Mouse (Mus musculus) liver, adult (tissue): ENCODE data around the gene Pakap.

ENCODE experiments used
- GATA4 ChIP-seq: IDR thresholded peaks from 2 replicates; pipeline ENCODE4 v1.6.1; 2014; ENCODE audit warnings: mild to moderate bottlenecking, low read length; ENCODE audit not compliant: insufficient replicate concordance

The Pakap gene

DNA sequence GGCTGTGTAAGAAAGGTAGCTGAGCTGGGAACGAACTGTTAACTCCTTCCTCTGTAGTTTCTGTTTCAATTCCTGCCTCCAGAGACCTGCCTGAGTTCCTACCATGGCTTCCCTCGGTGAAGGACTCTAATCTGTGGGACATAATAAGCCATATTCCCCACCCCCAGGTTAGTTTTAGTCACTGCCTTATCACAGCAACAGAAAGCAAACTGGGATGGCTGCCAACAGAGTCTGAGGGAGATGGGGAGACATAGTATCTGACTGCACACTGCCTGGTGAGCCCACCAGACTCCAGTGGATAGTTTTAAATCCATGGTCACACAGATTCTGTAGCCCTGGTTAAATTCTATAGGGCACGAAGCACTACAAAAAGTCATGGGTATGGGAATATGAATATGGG, 165.5 kb downstream of the Pakap start:
- no peak for TF ChIP-seq GATA4

DNA sequence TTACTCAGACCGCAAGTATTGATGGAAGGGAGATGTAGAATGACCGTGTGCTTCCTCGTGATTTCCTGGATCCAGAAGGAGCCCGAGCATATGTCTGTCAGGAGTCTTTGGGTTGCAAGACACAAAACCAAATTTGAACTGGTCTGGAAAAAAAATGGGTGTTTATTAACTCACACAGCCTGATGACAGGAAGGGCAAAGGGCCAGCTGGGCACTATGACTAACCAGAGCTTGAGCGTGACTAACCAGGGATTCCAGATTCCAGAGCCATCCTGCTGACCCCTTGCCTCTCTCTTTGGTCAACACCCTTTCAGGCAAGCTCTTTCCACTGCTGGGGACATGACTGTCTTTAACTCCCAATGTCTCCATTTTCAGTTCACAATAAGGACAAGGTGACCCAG, 167.4 kb downstream of the Pakap start:
- no peak for TF ChIP-seq GATA4

DNA sequence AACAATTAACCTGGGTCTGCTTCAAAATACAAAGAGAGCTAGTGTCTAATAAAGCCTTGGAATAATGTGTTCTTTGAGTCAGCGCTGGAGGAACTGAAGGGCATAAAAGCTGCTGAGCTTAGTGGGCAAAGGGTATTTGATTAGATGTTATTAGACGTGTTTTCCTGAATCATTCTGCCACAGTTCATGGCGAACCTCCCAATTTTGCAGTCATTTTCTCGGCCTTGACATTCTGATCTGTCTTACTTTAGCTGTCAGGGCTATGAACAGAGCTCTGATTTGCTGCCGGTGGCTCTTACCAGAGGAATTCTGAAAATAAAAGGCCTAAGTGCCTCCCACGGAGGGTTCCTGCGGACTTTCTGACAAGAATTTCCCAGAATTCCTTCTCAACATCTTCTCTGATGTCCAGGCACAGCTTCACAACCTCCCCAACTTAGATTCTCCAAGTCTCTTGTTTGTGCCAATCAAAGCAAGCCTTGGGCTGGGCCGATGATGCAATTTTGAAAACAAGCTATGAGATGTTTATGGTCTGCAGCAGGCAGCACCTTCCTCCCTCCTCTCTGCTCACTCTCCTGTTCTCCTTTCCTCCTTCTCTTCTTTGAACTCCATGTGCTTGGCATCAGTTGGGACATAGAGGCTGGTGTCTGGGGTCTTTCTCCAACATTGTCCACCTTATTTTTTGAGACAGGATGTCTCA, 171.0 kb downstream of the Pakap start:
- TF ChIP-seq GATA4, result no peak

DNA sequence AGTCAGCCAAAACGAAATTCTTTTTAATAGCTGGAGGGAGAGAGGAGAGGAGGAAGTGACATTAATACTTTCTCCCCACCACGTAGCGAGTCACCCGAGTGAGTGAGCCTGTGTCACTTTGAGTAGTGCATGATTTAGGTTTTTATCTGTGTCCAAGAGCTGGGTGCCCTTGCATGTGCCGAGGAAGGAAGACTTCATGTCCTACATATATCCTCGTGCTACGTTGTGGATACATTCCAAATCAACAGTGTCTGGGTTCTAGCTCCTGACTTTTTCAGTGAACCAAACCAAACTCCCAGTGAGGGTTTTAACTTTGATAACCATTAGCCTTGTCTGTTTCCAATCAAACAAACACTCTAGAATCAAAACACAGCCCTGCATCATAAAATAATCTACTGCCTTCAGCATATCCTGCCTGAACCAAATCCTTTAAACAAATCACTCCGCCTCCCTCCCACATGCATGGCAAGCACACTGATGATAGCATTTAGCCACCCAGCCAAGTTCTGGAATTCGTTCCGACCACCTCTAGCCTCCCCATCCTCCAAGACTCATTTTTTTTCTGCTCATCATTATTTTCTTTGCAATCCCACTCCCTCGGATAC, 175.4 kb downstream of the Pakap start:
- TF ChIP-seq GATA4, result no peak

DNA sequence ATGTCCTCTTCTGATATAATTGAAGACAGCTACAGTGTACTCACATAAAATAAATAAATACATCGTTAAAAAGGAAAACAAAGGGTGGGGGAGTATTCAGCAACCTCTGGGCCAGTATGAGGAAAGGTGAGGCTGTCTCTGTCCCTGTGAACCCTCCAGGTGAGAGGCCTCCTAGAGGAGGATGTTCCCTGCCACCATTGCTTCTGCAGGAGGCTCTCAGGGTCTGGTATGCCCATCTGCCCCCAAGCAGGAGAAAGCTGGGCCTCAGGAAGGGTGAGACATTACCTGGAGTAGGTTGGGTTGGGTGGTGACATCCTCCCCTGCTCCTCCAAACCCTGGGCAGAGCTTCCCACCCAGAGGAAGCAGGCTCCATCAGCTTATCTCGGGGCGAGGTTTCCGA, 182.7 kb downstream of the Pakap start:
- TF ChIP-seq GATA4, result no peak

DNA sequence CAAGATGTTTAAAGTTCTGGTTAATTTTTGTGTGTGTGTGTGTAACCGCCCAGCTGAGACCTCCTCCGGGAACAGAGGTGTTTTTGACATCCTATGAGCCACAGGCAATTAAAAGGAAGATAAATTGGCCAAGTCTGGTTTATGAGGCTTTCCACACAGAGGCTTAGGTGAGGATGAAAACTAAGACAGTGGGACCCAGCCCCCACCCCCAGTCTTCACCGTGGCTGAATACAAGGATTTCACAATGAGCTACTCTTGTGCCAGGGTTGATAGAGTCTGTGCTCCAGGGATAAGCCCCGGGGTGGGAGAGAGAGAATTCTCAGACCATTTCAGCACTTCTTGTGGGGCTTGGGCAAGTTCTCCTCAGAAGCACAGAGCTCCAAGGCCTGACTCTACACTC, 183.1 kb downstream of the Pakap start:
- TF ChIP-seq GATA4, result no peak

DNA sequence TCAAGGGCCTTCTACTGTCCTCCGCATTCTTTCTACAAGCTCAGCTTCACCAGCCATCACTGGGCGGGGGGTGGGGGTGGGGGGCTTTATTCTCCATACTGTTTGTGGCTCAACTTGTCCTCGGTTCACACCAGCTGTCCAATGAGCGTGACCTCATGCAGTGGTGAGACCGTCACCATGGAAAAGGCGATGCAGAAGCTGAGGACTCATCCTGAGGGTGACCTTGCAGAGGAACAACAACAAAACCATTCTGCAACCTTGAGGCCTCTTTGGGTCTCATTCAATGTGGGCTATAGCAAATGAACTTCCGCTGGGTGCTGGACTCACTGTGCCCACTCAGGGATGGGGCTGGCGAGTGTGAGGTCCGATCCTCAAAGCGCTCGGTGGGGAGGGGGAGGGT, 183.6 kb downstream of the Pakap start:
- TF ChIP-seq GATA4, result no peak

DNA sequence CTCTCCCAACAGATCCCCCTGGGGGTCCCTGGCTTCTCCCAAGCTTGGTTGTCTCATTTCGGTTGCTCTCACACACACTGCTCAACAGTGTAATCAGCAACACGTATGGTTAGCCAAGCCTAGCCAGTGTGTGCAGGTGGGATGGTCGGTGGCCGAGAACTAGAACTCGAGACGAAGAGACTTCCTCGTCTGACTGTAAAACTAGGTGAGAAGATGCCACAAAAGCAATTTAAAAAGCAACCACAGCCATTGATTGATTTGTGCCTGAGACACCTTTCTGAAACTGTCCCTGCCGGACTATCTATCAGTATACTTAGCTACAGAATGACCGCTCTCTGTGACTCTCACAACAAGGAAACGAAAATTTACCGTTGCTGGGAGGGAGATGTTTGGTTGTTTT, 187.1 kb downstream of the Pakap start:
- TF ChIP-seq GATA4, result no peak

DNA sequence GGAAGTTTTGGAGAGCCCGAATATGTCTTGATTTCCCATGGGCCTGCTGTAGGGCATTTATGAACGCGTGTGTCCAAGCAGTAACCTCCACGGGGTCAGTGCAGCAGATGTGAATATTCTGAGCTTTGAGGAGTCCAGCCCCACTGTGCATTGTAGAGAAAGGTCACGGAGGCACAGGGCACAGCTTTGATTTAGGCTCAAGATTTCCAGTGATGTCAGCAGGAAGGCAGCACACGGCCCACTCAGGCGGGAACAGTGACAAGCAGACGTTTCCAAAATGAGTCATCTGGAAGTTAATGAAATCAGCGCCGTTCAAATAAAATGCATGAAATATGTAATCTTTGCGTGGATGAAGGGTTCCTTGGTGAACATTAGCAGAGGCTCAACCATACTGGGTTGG, 190.0 kb downstream of the Pakap start:
- no peak for TF ChIP-seq GATA4

DNA sequence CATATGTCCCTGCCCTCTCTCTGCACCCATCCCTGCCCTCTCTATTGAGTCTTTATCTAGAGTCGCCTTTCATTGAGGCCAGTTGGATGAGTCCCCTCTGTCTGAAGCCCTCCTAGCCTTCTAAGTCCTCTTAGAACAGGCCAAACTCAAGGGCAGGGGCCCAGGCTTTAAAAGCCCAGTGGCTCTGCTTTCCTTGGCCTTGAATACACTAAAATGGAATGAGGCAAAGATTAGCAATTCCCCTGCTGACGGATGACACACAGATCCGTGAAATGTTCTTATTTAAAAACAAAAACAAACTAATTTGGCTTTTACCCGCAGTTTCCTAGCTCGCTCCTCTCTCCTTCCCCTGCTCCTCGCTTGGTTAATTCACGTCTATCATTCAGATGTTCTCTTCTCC, 194.4 kb downstream of the Pakap start:
- no peak for TF ChIP-seq GATA4

DNA sequence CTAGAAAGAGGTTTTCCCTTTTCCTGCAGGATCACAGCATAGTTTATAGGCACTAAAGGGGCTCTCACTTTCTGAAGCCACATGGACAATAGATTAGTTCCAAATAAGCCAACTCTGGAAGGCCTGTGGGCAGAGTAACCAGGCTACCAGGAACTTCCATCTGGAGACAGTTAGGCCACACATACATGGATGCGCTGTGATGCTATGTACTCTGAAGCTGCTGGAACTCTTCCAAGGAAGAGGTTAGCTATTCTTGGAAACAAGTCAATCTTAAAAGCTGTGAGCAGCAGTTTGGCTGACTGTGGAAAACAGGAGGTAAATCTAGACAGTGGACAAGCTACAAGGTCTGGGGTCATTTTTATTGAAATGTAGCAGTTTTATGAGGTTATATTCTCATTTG, 196.4 kb downstream of the Pakap start:
- no peak for TF ChIP-seq GATA4

DNA sequence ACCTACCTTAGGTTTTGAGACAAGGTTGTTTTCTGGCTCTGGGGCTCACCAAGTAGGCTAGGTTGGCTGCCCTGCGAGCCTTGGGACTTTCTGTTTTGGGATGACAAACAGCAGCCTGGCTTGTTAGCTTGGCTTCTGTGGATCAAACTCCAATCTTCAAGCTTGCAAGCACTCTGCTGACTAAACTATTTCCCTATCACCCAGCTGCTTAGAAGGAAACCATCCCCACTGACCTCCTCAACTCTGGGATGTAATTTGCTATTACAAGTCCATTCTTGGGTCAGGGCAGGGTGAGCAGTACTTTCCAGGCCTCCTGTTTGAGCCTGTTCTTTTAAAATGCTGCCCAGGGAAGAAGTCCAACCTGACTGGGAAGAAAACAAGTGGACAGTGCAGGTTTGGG, 196.9 kb downstream of the Pakap start:
- TF ChIP-seq GATA4, result peak; percentile 73; the same call in 1 of the 2 replicates

DNA sequence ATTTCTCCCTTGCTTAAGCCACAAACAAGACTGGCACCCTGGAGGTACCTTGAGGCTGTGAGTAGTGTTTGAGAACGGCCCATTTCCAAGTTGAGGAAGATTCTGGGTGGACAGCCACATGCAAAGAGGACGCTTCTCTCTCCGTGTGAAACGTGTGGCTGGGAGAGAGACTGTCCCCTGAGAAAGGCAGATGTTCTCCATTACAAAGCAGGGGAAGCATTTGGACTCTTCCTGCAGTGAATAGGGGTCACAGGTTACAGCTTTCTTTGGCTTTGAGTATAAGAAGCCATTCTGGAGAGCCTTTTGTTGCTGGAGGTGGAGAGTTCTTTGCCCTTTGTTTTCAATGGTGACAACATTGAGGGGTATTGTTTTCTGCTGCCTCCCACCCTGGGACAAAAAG, 197.8 kb downstream of the Pakap start:
- TF ChIP-seq GATA4, result no peak

DNA sequence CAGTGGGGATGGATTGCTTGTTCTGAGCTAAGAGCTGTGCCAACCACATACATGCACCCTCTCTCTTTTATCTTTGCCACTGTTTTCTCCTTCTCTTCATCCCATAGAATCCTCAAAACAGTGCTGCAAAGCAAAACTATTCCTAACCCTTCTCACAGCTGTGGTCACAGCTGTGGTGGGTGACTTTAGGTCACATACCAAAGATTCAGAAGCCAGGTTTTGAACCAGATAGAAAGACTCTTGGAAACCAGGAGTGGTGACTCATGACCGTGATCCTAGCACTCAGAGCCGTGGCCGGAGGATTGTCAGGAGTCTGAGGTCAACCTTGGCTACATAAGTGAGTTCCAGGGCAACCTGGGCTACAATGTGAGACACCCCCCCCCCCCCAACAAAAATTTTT, 201.0 kb downstream of the Pakap start:
- no peak for TF ChIP-seq GATA4

DNA sequence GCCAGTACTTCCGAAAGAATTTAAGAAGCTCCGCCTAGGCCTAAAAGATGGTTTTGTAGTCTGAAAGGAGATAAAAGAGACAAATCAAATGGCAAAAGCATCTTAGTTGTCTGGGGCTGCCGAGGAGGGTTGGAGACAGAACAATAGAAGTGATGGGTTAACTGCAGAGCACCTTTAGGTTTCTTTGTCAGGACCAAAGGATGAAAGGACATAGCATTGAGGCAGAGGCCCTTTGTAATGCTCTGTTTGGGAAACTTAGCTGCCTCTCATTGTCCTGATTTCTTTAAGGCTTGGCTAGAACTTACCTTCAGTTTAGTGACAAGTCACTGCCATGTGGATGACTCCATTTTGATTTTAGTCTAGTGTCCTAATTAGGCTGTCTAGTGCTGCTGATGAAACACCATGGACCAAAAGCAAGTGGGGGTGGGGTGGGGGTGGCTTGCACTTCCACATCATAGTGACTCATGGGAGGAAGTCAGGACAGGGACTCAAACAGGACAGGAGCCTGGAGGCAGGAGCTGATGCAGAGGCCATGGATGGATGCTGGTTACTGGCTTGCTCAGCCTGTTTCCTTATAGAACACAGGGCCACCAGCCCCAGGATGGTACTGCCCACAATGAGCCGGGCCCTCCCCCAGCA, 202.3 kb downstream of the Pakap start:
- TF ChIP-seq GATA4, result no peak

DNA sequence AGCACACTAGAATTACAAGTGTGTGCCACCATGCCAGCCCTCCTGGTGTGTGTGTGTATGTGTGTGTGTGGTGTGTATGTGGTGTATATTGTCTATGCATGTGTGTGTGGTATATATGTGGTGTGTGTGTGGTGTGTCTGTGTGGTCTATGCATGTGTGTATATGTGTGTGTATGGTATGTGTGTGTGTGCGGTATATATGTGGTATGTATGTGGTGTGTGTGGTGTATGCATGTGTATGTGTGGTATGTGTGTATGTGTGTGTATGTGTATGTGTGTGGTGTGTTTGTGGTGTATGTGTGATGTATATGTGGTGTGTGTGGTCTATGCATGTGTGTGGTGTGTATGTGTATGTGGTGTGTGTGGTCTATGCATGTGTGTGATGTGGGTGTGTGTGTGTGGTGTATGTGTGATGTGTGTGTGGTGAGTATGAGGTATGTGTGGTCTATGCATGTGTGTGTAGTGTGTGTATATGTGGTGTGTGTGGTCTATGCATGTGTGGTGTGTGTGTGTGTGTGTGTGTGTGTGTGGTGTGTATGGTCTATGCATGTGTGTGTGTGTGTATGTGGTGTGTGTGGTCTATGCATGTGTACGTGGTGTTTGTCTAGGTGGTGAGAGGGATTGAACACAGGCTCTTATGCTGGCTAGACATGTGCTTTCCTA, 203.7 kb downstream of the Pakap start:
- no peak for TF ChIP-seq GATA4

DNA sequence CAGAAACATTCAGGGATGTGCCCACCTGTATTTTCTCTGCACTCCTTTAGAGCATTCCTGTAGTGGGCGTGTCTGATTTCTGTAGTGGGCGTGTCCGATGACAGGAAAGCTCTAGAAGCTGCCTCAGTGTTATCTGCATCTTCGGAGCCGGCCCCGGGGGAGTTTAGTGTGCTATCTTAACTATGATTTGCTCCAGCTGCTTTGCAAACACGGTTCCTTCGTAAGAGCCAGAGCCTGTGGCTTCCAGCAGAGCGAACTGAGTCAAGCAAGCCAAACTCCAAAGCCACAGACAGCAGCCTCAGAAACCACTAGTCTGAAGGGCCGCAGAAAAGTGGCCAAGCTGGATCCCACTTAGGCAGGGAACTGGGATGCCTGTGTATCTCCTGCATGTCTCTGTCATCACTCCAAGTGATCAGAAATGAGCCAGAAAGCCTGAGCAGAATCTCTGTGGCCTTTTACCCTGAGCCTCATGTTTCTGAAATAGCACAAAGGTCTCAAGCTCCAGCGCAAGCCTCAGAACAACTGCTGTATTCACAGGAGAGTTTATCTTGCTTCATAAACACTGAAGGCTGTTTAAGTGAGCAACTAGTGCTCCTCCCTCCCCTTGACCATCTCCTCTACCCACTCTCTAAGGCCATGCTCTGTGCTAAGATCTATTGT, 205.0 kb downstream of the Pakap start:
- TF ChIP-seq GATA4, result no peak
